Mouse (Mus musculus): Measurements from ENCODE around the gene Hectd1.

The Hectd1 gene

DNA sequence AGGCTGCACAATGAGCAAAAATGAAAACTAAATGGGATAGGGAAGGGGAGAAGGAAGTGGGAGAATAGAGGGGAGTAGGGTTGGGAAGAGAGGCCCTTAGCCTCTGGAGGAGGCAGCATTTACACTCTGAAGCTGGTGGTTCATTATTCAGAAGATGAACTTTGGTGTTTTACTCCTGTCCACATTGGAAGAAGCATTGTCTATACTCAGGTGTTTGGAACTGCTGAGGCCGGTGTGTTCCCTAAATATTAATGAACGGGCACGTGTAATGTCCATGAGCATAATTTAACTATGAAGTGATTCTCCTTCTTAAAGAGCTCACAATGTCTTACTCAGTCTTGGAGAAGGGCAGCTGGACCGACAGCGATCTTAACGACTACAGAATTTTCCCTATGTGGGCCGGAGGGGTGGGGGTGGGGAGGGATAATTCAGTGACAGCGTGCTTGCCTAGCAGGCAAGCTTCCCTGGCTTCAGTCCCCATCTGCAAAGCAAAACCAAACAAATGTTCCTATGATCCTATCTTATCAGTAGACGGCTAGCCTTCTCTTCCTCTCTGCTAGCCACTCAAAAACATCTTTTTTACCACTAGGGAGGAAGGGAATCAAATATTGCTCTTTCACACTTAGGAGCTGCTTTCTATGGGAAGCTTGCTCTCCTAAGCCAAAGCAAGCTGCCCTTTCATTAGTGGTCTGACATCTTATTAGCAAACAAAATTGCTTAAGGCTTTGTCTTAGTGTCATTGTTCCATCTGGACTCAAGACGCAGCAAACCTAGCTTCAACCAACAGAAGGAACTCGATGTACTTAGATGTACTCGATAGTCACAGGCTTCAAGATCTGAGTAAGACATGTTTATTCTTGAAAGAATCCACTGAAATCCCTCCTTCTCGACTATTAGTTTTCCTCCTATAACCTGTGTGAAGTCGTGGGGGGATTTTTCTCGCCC, 14.5 kb upstream of the Hectd1 start:
- no peak for DNase-seq (ENCODE audit: low spot score in 2 of 2)

DNA sequence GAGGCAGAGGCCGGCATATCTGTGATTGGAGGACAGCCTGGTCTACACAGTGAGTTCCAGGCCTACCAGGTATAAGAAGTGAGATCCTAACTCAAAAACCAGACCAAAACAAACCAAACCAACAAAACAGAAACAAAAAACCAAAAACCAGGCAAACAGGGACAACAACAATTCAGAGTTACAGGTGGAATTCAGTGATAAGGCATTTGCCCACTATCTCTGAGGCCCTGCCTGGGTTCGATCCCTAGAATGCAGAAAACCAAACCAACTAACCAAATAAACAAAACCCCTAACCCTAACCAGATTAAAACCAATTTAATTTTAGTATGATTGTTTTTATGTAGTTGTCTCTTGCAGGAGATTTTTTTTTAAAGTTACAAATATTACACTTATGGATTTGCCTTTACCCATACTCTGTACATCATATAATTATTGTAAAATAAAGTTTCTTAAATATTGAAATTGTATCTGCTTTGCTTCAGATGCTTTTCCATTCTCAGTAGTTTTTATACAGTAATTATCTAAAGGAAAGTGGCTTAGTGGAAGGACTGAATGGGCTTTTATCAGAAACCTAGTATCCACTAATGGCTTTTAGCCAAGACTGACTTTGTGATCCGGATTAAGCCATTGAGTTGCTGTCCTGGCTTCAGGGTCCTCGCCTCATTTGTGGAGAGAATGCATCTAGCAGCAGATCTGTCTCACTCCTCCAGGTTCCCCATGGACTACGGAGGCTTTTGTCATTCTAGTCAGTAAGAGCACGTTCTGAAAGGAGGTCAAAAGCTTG, 12.9 kb upstream of the Hectd1 start:
- no peak for DNase-seq (ENCODE audit: low spot score in 2 of 2)

DNA sequence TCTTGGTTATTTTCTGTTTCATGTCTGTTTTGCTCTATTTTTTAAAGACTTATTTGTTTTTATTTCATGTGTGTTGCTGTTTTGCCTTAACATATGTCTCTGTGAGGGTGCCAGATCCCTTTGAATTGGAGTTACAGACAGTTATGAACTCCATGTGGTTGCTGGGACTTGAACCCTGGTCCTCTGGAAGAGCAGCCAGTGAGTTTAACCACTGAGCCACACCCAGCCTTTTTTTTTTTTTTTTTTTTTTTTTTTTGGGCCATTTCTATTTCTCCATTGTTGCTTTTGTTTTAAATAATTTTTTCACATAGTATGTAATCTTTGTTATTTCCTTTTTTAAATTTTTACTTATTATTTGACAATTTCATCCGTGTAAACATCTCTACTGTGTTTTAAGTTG, 10.5 kb upstream of the Hectd1 start:
- DNase-seq (ENCODE audit: low spot score in 2 of 2) = no peak

DNA sequence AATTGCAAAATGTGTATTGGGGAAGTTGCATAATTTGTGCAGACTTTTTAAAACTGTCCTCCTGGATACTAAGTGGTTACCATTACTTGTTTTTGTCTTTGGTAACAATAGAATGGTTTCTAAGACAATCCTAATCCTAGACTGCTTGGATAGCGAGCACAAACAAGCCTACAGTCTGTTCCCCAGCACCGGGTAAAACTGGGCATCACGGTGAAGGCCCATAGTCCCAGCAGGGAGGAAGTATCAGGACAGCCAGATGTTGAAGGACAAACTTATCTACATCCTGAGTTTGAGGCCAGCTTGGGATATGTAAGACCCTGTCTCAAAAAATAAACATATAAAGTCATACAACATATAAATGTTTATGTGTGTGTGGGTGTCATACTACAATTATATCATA, 5.9 kb upstream of the Hectd1 start:
- no peak for DNase-seq (ENCODE audit: low spot score in 2 of 2)

DNA sequence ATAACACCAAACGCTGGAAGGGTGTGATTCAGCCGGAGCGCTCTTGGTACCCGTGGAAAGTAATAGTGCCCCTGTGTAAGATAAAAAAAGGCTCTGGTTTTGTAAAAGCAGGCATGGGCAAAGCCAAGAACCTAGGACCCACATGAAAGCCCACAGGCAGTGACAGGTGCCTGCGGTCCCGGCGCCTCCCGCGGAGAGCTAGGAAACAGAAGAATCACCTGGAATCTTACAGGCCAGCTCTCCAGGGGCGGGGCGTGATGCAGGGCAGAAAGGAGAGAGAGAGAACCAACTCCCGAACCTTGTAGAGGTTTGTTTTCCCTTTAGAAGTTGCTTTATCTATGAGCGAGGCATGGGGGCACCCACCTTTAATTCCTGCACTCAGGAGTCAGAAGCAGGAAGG, 2.6 kb upstream of the Hectd1 start:
- DNase-seq (ENCODE audit: low spot score in 2 of 2) = no peak

DNA sequence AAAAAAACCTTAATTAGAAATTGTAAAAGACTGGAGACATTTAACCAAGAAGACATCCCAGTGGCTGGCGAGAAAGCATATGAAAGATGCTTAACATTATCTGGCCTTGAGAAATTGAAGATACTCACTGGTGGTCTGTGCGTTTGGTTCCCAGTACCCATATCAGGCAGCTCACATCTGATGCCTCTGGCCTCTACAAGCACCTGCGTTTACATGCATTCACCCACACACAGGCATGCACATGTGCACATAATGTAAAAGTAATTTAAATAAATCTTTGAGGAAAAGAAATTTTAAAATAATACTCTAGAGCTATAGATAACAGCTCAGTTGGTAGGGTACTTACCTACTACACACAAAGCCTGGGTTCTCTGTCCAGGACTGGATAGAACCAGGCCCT, 2.0 kb upstream of the Hectd1 start:
- DNase-seq (ENCODE audit: low spot score in 2 of 2) = no peak

DNA sequence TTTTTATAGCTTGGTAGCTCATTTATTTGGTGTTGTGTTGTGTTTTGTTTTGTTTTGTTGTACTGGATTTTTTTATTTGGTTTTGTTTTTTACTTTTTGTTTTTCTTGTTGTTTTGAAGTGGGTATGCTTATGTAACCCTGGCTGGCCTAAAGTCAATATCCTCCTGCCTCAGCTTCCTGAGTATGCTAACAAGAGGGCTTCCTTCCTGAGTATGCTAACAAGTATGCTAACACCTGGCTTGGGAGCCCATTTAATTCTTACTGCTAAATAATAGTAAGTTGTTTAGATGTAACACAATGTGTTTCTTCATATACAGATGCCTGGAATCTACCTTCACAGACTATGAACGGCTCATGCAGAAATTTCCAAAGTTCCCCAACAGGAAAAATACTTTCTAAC, 1.3 kb upstream of the Hectd1 start:
- no peak for DNase-seq (ENCODE audit: low spot score in 2 of 2)

DNA sequence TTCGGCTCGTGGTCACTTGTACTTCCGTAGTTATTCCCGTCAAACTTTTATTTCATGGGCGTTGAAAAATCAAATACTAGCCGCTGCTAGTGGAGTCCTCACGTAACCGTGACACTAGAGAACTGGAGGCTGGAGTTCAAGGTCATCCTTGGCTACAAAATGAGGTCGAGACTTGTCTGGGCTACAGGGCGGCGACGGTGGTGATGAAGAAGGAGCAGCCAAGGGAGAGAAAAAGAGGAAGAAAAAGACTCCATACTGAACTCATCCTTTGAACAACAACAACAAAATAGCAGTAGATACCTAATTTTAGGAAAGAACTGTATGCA, 704 bp upstream of the Hectd1 start:
- DNase-seq (ENCODE audit: low spot score in 2 of 2) = no peak

DNA sequence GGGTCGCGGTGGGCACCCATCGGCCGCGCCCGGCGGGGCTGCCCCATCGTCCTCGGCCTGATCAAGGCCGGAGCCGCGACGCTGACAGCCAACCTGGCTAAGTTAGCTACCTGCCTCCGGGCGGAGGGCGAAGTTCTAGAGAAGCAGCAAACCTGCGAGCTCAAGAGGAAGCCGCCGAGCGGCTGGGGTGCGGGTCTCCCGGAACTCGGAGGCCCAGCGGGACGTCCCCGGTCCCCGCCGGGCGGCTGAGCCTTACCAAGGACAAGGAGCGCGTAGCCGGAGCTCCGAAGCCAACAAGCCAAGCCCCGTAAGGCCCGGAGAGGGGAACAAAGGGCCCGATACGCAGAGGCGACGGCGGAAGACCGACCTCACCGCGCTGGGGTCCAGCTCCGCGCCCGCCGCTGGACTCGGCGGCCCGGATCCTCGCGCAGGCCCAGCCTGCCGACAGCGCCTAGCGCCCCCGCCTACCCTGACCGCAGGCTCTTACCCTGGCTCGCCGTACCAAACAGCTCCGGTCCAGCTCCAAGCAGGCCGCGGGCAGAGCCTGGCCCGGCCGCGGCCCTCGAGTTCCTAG, 533 bp downstream of the Hectd1 start:
- no peak for DNase-seq (ENCODE audit: low spot score in 2 of 2)

DNA sequence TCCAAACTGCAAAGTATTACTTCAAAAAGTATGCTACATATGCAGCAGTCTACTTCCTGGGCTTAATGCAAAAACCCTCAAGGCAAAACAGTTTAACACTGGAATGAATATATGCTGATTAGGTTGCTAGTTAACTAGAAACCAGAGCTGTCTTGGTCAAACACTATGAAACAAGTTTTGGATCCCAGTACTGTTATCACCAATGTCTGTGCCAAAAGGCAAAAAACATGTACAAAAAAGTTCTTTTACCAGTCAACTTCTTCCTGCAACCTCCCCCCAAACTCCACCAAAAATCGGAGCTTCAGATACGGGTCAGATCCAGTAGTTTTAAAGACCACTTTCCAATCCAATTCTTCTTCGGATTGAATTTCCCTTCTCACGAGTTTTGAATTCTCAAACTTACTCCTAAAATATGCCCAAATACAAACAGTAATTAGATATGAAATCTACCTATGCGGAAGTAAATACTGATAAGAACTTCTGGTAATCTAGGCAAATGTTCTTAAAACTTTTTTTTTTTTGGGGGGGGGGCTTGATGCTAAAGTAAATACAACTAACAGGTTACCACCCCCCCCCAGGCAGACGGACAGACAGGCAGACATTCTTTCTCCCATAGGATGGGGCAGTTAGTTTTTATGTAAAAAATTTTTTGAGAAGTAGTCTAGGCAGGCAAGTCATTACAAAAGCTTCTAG, 1.2 kb downstream of the Hectd1 start:
- DNase-seq (ENCODE audit: low spot score in 2 of 2) = no peak

DNA sequence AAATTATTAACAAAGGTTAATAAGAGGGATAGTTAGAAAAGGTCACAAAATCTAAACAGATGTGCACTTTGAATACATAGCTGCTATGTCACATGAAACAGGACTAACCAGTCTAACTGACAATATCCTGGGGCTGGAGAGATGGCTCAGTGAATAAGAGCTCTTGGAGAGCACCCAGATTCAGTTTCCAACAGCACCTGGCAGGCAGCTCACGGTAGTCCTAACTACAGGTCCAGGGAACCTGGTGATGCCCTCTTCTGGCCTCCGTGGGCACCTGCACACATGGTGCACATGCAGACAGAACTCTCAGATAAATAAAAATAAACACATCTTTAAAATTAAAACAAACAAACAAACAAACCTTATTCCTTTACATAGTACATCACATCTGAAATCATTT, 4.0 kb downstream of the Hectd1 start:
- DNase-seq (ENCODE audit: low spot score in 2 of 2) = no peak

DNA sequence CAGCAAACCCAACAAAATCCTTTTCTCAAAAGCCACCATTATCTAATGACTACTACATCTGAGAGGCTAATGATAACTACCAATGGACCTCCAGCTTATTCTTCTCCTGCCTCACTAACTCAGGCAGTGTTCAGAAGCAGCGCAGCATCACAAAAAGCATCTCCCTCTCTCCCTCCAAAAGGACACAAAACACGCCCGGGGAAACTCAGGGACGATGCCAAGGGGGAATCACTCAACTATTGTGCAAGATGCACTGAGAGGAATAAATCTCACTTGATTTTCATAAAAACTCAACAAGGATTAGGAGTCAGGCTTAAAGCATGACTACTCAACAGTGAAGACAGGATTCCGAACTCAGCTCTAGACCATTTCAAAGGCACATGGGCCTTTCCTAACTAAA, 6.0 kb downstream of the Hectd1 start:
- DNase-seq (ENCODE audit: low spot score in 2 of 2) = no peak

DNA sequence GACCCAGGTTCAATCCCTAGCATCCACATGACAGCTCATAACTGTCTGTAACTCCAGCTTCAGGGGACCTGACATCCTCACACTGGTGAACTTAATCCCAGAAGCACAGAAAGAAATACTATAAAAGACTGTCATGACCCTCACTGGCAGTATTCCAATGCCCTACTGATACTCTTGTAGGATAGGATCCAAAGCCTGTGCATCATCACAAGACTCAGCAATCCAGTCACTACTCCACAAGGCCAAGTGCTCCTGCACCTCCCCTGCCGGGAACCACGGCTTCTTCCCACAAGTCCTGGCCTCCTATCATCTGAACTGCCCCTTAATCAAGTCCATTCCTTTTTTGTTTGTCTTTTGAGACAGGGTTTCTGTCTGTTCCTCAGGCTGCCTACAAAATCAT, 6.5 kb downstream of the Hectd1 start:
- no peak for DNase-seq (ENCODE audit: low spot score in 2 of 2)

DNA sequence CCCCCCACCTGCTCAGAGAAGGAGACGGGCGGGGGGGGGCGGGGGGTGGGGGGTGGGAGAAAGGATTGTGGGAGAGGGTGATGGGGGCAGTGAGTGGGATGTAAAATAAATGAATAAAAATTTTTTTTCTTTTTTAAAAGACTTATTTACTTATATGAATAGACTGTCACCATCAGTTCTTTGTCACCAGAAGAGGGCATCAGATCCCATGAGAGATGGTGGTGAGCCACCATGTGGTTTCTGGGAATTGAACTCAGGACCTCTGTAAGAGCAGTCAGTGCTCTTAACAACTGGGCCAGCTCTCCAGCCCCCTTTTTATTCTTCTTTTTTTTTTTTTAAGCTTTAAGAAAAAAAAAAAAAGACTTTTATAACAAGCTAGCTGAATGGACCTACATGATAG, 7.1 kb downstream of the Hectd1 start:
- DNase-seq (ENCODE audit: low spot score in 2 of 2) = no peak

DNA sequence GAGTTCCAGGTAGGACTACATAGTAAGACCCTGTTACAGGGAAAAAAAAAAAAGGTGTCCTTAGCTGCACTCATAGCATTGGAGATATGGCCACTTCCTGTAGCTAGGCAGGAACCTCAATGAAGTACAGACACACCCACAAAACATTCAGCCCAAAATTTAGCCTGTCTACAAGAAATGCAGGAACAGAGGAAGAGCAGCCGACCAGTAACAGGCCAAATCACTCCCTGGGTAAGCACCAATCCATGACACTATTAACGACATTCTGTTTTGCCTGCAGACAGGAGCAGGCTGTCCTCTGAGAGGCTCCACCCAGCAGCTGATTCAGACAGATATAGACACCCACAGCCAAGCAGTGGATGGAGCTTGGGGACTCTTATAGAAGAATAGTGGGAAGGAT, 8.1 kb downstream of the Hectd1 start:
- no peak for DNase-seq (ENCODE audit: low spot score in 2 of 2)

DNA sequence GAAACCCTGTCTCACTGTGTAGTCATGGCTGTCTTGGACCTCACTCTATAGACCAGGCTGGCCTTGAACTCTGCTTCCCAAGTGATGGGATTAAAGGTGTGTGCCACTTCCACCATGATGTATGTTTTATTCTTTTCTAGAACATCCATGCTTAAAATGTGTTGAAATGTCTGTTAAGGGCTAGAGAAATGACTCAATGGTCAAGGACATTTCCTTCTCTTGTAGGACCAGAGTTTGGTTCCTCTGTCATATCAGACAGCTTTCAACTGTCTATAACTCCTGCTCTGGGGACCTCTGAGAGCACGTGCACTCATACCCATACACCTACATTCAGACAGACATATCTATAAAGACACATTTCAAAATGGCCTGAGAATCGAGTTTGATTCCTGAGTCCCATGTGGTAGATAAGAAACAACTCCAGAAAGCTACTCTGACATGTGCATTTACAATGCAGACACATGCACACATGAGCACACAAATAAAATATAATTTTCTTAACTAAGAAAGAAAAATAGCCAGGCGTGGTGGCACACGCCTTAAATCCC, 9.3 kb downstream of the Hectd1 start:
- DNase-seq (ENCODE audit: low spot score in 2 of 2) = no peak

DNA sequence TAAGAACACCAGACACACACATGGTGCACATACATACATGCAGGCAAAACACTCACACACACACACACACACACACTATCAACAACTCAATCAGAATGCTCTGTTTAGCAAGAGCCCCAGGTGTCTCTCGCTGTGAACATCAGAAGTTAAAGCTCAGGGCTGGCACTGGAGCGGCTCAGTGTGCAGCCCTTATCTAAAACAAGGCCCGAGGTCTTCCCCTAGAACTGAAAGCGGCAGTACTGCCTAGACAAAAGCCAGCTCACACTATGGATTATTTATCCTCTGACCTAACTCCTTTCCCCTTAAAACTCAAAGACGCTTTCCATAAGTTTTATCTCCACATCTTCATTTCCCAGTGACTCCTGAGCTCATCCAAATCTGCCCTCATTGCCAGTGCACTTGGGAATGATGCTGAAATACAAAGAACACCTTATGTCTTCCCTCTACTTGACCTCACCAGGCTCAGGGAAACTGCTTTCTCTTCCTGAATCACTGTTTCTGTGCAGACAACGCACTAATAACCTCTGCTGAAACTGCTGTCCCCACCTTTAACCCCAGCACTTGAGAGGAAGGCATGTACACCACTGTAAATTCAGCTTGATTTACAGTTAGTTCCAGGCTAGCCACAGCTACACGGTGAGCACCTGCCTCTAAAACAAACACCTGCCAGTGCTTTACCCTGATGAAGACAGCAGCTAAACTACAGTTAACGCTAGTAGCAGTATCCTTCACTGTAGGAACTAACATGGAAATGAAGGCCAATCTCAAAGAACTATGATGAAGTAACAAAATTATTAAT, 11.3 kb downstream of the Hectd1 start:
- DNase-seq (ENCODE audit: low spot score in 2 of 2) = no peak

DNA sequence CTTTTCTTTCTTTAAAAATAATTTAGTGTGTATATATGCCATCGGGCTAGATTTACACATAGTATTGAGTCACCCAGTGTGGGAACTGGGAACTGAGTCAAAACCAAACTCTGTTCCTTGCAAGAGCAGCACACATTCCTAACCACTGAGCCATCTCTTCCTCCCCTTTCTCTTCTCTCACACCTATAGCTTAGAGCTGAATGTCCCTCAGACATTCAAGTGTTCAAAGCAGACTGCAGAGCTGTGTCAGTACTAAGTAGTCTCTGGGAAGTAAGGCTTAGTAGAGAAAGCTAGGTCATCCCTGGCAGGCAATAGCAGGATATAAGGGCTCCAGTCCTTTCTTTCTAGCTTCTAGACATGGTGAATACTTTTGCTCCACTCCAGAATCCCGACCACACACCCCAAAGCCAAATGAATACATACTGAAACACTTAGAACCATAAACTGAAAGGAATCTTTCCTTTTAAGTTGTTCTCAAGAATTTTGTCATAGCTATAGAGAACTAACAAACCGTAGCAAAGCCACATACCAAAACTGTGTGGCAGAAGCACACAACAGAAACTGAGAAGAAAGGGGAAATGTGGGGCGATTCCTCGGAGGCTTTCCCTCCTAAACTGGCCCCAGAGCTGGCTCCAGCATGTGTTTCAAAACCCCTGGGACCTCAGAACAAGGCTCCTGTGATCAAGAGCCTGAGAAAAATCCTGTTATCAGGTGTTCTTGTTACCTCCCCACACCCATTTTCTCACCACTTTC, 17.8 kb downstream of the Hectd1 start:
- DNase-seq (ENCODE audit: low spot score in 2 of 2) = no peak

DNA sequence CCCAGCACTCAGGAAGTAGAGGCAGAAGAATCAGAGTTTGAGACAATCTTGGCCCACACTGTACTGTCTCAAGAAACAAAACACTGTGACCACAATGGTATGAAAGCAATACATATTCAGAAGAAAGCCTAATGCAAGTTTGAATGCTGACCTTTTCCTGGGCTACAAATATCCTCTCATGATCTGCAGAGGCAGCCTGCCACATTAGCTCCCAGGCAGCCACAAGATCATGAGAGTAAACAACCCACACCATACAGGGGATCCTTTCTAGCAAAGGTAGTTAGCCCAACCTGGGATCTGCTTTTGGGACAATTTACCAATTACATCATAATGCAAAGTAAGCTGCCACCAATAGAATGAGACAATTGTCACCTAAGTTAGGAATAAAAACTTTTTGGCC, 18.8 kb downstream of the Hectd1 start:
- DNase-seq (ENCODE audit: low spot score in 2 of 2) = no peak

DNA sequence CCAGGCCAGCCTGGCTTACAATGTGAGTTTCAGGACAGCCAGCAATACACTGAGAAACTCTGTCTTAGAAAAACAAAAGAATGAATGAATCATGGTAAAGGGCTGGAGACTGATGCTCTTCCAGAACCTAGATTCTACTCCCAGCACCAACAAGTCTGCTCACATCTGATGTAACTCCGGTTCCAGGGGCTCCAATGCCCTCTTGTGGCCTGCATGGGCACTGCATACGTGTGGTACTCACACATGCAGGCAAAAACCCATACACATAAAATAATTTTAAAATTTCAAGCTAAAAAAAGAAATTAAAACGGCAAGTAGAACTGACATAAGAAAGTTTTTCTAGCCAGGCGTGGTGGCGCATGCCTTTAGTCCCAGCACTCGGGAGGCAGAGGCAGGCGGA, 44.5 kb downstream of the Hectd1 start:
- no peak for DNase-seq (ENCODE audit: low spot score in 2 of 2)

Data from cerebellum, postnatal 4 days (tissue).